Mouse (Mus musculus): ENCODE measurements at regions not wholly inside any gene's neighbourhood (a gene's known extent, or its start where the extent isn't known, plus 50 kb on each side); places are given as distances from the start of the nearest gene placed in this dataset.

- Histone ChIP-seq H3K4me3 (ENCODE audit: low read depth, low read length) (no peak overlapping the region), H3K27me3 (ENCODE audit: control insufficient read depth, insufficient read depth, low read length) (no peaks in the 10 kb centered on the region), H3K9ac (replicated peaks; ENCODE audit: low read depth, low read length) (no peak overlapping the region), H3K4me2 (ENCODE audit: low read depth, low read length) (no peak overlapping the region), H3K36me3 (ENCODE audit: control insufficient read depth, insufficient read depth, low read length) (no peaks in the 10 kb centered on the region), H3K27ac (ENCODE audit: low read depth, low read length) (no peak overlapping the region), H3K9me3 (ENCODE audit: control insufficient read depth, low read length) (no peaks in the 10 kb centered on the region), H3K4me1 (ENCODE audit: control insufficient read depth, insufficient read depth, low read length) (no peaks in the 10 kb centered on the region)
- WGBS: 86% methylated on average over 2 of the region's 2 CpGs
- ATAC-seq (ENCODE audit: low read depth): no peak
These were observed 296.2 kb downstream of the Cd47 start for GRCm38 (mm10) chr16:50096563-50096962.

GRCm38 (mm10) chr16:50103340-50103739 lies 303.0 kb downstream of the Cd47 start:
- H3K4me2 ChIP-seq (ENCODE audit: low read depth, low read length): no peak overlapping the region
- no peak overlapping the region for H3K27ac ChIP-seq (ENCODE audit: low read depth, low read length)
- H3K36me3 ChIP-seq (ENCODE audit: control insufficient read depth, insufficient read depth, low read length): no peaks in the 10 kb centered on the region
- no peaks in the 10 kb centered on the region for H3K9me3 ChIP-seq (ENCODE audit: control insufficient read depth, low read length)
- H3K4me1 ChIP-seq (ENCODE audit: control insufficient read depth, insufficient read depth, low read length): no peaks in the 10 kb centered on the region
- H3K4me3 ChIP-seq (ENCODE audit: low read depth, low read length): no peak overlapping the region
- no peaks in the 10 kb centered on the region for H3K27me3 ChIP-seq (ENCODE audit: control insufficient read depth, insufficient read depth, low read length)
- no peak for ATAC-seq (ENCODE audit: low read depth)
- no peak overlapping the region for H3K9ac ChIP-seq (replicated peaks; ENCODE audit: low read depth, low read length)
- 83% methylated on average over 7 of the region's 7 CpGs for WGBS

- Histone ChIP-seq H3K4me1 (ENCODE audit: control insufficient read depth, insufficient read depth, low read length) (no peaks in the 10 kb centered on the region), H3K4me2 (ENCODE audit: low read depth, low read length) (no peak overlapping the region), H3K9me3 (ENCODE audit: control insufficient read depth, low read length) (no peaks in the 10 kb centered on the region), H3K36me3 (ENCODE audit: control insufficient read depth, insufficient read depth, low read length) (no peaks in the 10 kb centered on the region), H3K27ac (ENCODE audit: low read depth, low read length) (no peak overlapping the region), H3K27me3 (ENCODE audit: control insufficient read depth, insufficient read depth, low read length) (no peaks in the 10 kb centered on the region), H3K9ac (replicated peaks; ENCODE audit: low read depth, low read length) (no peak overlapping the region), H3K4me3 (ENCODE audit: low read depth, low read length) (no peak overlapping the region)
- WGBS: 92% methylated on average over 7 of the region's 7 CpGs
- no peak for ATAC-seq (ENCODE audit: low read depth)
These were observed 314.0 kb downstream of the Bbx start for GRCm38 (mm10) chr16:50118150-50118549.

- Histone ChIP-seq H3K4me2 (ENCODE audit: low read depth, low read length) (no peak overlapping the region), H3K27me3 (ENCODE audit: control insufficient read depth, insufficient read depth, low read length) (no peaks in the 10 kb centered on the region), H3K9ac (replicated peaks; ENCODE audit: low read depth, low read length) (no peak overlapping the region), H3K36me3 (ENCODE audit: control insufficient read depth, insufficient read depth, low read length) (no peaks in the 10 kb centered on the region), H3K27ac (ENCODE audit: low read depth, low read length) (no peak overlapping the region), H3K4me1 (ENCODE audit: control insufficient read depth, insufficient read depth, low read length) (no peaks in the 10 kb centered on the region), H3K9me3 (ENCODE audit: control insufficient read depth, low read length) (no peaks in the 10 kb centered on the region), H3K4me3 (ENCODE audit: low read depth, low read length) (no peak overlapping the region)
- ATAC-seq (ENCODE audit: low read depth): no peak
- WGBS: 56% methylated on average over 2 of the region's 2 CpGs
These were observed 309.7 kb downstream of the Bbx start for GRCm38 (mm10) chr16:50122460-50122859.

- Histone ChIP-seq H3K27me3 (ENCODE audit: control insufficient read depth, insufficient read depth, low read length) (no peaks in the 10 kb centered on the region), H3K36me3 (ENCODE audit: control insufficient read depth, insufficient read depth, low read length) (no peaks in the 10 kb centered on the region), H3K4me1 (ENCODE audit: control insufficient read depth, insufficient read depth, low read length) (no peaks in the 10 kb centered on the region), H3K27ac (ENCODE audit: low read depth, low read length) (no peak overlapping the region), H3K4me2 (ENCODE audit: low read depth, low read length) (no peak overlapping the region), H3K9me3 (ENCODE audit: control insufficient read depth, low read length) (no peaks in the 10 kb centered on the region), H3K9ac (replicated peaks; ENCODE audit: low read depth, low read length) (no peak overlapping the region), H3K4me3 (ENCODE audit: low read depth, low read length) (no peak overlapping the region)
- WGBS: 73% methylated on average over 4 of the region's 4 CpGs
- ATAC-seq (ENCODE audit: low read depth): 0 out of 2 replicates have a peak, but pooled peaks have one; percentile 33
These were observed 307.5 kb downstream of the Bbx start for GRCm38 (mm10) chr16:50124646-50125045.

- no peak for ATAC-seq (ENCODE audit: low read depth)
- Histone ChIP-seq H3K4me1 (ENCODE audit: control insufficient read depth, insufficient read depth, low read length) (no peaks in the 10 kb centered on the region), H3K4me3 (ENCODE audit: low read depth, low read length) (no peak overlapping the region), H3K27ac (ENCODE audit: low read depth, low read length) (no peak overlapping the region), H3K36me3 (ENCODE audit: control insufficient read depth, insufficient read depth, low read length) (no peaks in the 10 kb centered on the region), H3K9me3 (ENCODE audit: control insufficient read depth, low read length) (no peaks in the 10 kb centered on the region), H3K9ac (replicated peaks; ENCODE audit: low read depth, low read length) (no peak overlapping the region), H3K27me3 (ENCODE audit: control insufficient read depth, insufficient read depth, low read length) (no peaks in the 10 kb centered on the region), H3K4me2 (ENCODE audit: low read depth, low read length) (no peak overlapping the region)
- WGBS: 87% methylated on average over 5 of the region's 5 CpGs
These were observed 306.6 kb downstream of the Bbx start for GRCm38 (mm10) chr16:50125564-50125963.

- ATAC-seq (ENCODE audit: low read depth): no peak
- 90% methylated on average over 2 of the region's 2 CpGs for WGBS
- H3K9me3 ChIP-seq (ENCODE audit: control insufficient read depth, low read length): no peaks in the 10 kb centered on the region
- no peak overlapping the region for H3K27ac ChIP-seq (ENCODE audit: low read depth, low read length)
- H3K36me3 ChIP-seq (ENCODE audit: control insufficient read depth, insufficient read depth, low read length): no peaks in the 10 kb centered on the region
- no peak overlapping the region for H3K4me3 ChIP-seq (ENCODE audit: low read depth, low read length)
- no peak overlapping the region for H3K9ac ChIP-seq (replicated peaks; ENCODE audit: low read depth, low read length)
- H3K4me1 ChIP-seq (ENCODE audit: control insufficient read depth, insufficient read depth, low read length): no peaks in the 10 kb centered on the region
- no peaks in the 10 kb centered on the region for H3K27me3 ChIP-seq (ENCODE audit: control insufficient read depth, insufficient read depth, low read length)
- no peak overlapping the region for H3K4me2 ChIP-seq (ENCODE audit: low read depth, low read length)
These were observed 300.8 kb downstream of the Bbx start for GRCm38 (mm10) chr16:50131406-50131805.

Measured in neural tube, embryonic 14.5 days (tissue).